Mouse (Mus musculus): ENCODE data around the gene Eapp. TPM values are rescaled to one million over a fixed set of nuclear protein-coding genes. Genes with fewer than 3 reads are reported as not detected.
A peak's percentile ranks its signal among the peaks of the same experiment; 100 is the strongest.
"Not testable (repeated sequence)": the region's sequence is repeated elsewhere in the genome, so short reads cannot be mapped to it uniquely, and the experiment has no call there.

Eapp gene
- 77.2 and 83.9 TPM in 2 replicates for polyA plus RNA-seq (2014; fragmentation: Nextera tagmentation; extraction: Ambion mirVana)

GRCm38 (mm10) chr12:54695511-54696241, at the start of gene Eapp:
Gene Eapp, minus strand, starts transcription at chr12:54695897.
- Histone ChIP-seq H3K4me2 (ENCODE audit: low read depth, low read length) (peak within 1 kb of the TSS; percentile 73), H3K9me3 (ENCODE audit: control insufficient read depth, low read length) (no peaks in the 10 kb centered on the region), H3K27me3 (ENCODE audit: control insufficient read depth, insufficient read depth, low read length) (no peaks in the 10 kb centered on the region), H3K9ac (replicated peaks; ENCODE audit: low read depth, low read length) (peak within 1 kb of the TSS; percentile 89), H3K4me1 (ENCODE audit: control insufficient read depth, insufficient read depth, low read length) (0 out of 2 replicates have a peak, but pooled peaks cover 6% of the 10 kb centered on the region), H3K27ac (ENCODE audit: low read depth, low read length) (peak within 1 kb of the TSS; percentile 95), H3K36me3 (ENCODE audit: control insufficient read depth, insufficient read depth, low read length) (0 out of 2 replicates have a peak, but pooled peaks cover under 1% of the 10 kb centered on the region), H3K4me3 (ENCODE audit: low read depth, low read length) (peak within 1 kb of the TSS; percentile 74)
- ATAC-seq (ENCODE audit: low read depth): peak; percentile 94
- under 1% methylated on average over 57 of the region's 57 CpGs for WGBS

- not testable (repeated sequence) for H3K9me3 ChIP-seq (ENCODE audit: control insufficient read depth, low read length); H3K27ac ChIP-seq (ENCODE audit: low read depth, low read length); H3K27me3 ChIP-seq (ENCODE audit: control insufficient read depth, insufficient read depth, low read length); H3K4me2 ChIP-seq (ENCODE audit: low read depth, low read length); H3K36me3 ChIP-seq (ENCODE audit: control insufficient read depth, insufficient read depth, low read length); H3K9ac ChIP-seq (replicated peaks; ENCODE audit: low read depth, low read length); H3K4me1 ChIP-seq (ENCODE audit: control insufficient read depth, insufficient read depth, low read length); H3K4me3 ChIP-seq (ENCODE audit: low read depth, low read length)
- ATAC-seq (ENCODE audit: low read depth): peak; percentile 64
- 0% methylated on average over 9 of the region's 33 CpGs for WGBS
Observed at GRCm38 (mm10) chr12:54738661-54739243, 43.1 kb upstream of the Eapp start.

- not testable (repeated sequence) for H3K36me3 ChIP-seq (ENCODE audit: control insufficient read depth, insufficient read depth, low read length); H3K4me2 ChIP-seq (ENCODE audit: low read depth, low read length); H3K9ac ChIP-seq (replicated peaks; ENCODE audit: low read depth, low read length); H3K4me3 ChIP-seq (ENCODE audit: low read depth, low read length); H3K4me1 ChIP-seq (ENCODE audit: control insufficient read depth, insufficient read depth, low read length); H3K9me3 ChIP-seq (ENCODE audit: control insufficient read depth, low read length); H3K27ac ChIP-seq (ENCODE audit: low read depth, low read length); H3K27me3 ChIP-seq (ENCODE audit: control insufficient read depth, insufficient read depth, low read length)
- peak; percentile 79 for ATAC-seq (ENCODE audit: low read depth)
- WGBS: no CpG with 5 or more reads among the region's 21 CpGs
Observed at GRCm38 (mm10) chr12:54737891-54738660, 42.4 kb upstream of the Eapp start.

- WGBS: 0% methylated on average over 6 of the region's 49 CpGs
- H3K9me3 ChIP-seq (ENCODE audit: control insufficient read depth, low read length): not testable (repeated sequence)
Observed at GRCm38 (mm10) chr12:54734307-54735131, 38.8 kb upstream of the Eapp start.

GRCm38 (mm10) chr12:54729140-54730059, 33.7 kb upstream of the Eapp start:
- not testable (repeated sequence) for H3K9ac ChIP-seq (replicated peaks; ENCODE audit: low read depth, low read length); H3K27me3 ChIP-seq (ENCODE audit: control insufficient read depth, insufficient read depth, low read length); H3K4me3 ChIP-seq (ENCODE audit: low read depth, low read length); H3K27ac ChIP-seq (ENCODE audit: low read depth, low read length); H3K4me1 ChIP-seq (ENCODE audit: control insufficient read depth, insufficient read depth, low read length); H3K4me2 ChIP-seq (ENCODE audit: low read depth, low read length); H3K9me3 ChIP-seq (ENCODE audit: control insufficient read depth, low read length); H3K36me3 ChIP-seq (ENCODE audit: control insufficient read depth, insufficient read depth, low read length)
- peak; percentile 92 for ATAC-seq (ENCODE audit: low read depth)
- no CpG with 5 or more reads among the region's 56 CpGs for WGBS

More at GRCm38 (mm10) chr12:54734307-54735131, 38.8 kb upstream of the Eapp start:
- H3K4me1 ChIP-seq (ENCODE audit: control insufficient read depth, insufficient read depth, low read length); H3K36me3 ChIP-seq (ENCODE audit: control insufficient read depth, insufficient read depth, low read length); H3K27me3 ChIP-seq (ENCODE audit: control insufficient read depth, insufficient read depth, low read length); H3K9ac ChIP-seq (replicated peaks; ENCODE audit: low read depth, low read length); H3K4me2 ChIP-seq (ENCODE audit: low read depth, low read length); H3K27ac ChIP-seq (ENCODE audit: low read depth, low read length); H3K4me3 ChIP-seq (ENCODE audit: low read depth, low read length): not testable (repeated sequence)
- peak; percentile 52 for ATAC-seq (ENCODE audit: low read depth)

- WGBS: no CpG with 5 or more reads among the region's 56 CpGs
- peak; percentile 91 for ATAC-seq (ENCODE audit: low read depth)
- H3K9me3 ChIP-seq (ENCODE audit: control insufficient read depth, low read length); H3K27ac ChIP-seq (ENCODE audit: low read depth, low read length); H3K4me1 ChIP-seq (ENCODE audit: control insufficient read depth, insufficient read depth, low read length); H3K36me3 ChIP-seq (ENCODE audit: control insufficient read depth, insufficient read depth, low read length); H3K4me2 ChIP-seq (ENCODE audit: low read depth, low read length); H3K27me3 ChIP-seq (ENCODE audit: control insufficient read depth, insufficient read depth, low read length); H3K4me3 ChIP-seq (ENCODE audit: low read depth, low read length); H3K9ac ChIP-seq (replicated peaks; ENCODE audit: low read depth, low read length): not testable (repeated sequence)
Observed at GRCm38 (mm10) chr12:54718871-54719786, 23.4 kb upstream of the Eapp start.

GRCm38 (mm10) chr12:54717516-54717915, 21.8 kb upstream of the Eapp start:
- WGBS: 73% methylated on average over 4 of the region's 11 CpGs

More at GRCm38 (mm10) chr12:54717516-54717915, 21.8 kb upstream of the Eapp start:
- not testable (repeated sequence) for H3K4me3 ChIP-seq (ENCODE audit: low read depth, low read length); H3K36me3 ChIP-seq (ENCODE audit: control insufficient read depth, insufficient read depth, low read length); H3K4me1 ChIP-seq (ENCODE audit: control insufficient read depth, insufficient read depth, low read length); H3K9ac ChIP-seq (replicated peaks; ENCODE audit: low read depth, low read length); H3K27ac ChIP-seq (ENCODE audit: low read depth, low read length); ATAC-seq (ENCODE audit: low read depth); H3K4me2 ChIP-seq (ENCODE audit: low read depth, low read length); H3K9me3 ChIP-seq (ENCODE audit: control insufficient read depth, low read length); H3K27me3 ChIP-seq (ENCODE audit: control insufficient read depth, insufficient read depth, low read length)

All from neural tube, embryonic 14.5 days (tissue).